Mouse (Mus musculus) liver (tissue): ENCODE results near the gene Dync2li1.
A peak's percentile ranks its signal among the peaks of the same experiment; 100 is the strongest.

ENCODE experiments used
- DNase-seq: peaks from one replicate; pipeline ENCODE4 v3.0.0-alpha.2; 2020; ENCODE audit warnings: mixed read lengths

Dync2li1 gene

DNA sequence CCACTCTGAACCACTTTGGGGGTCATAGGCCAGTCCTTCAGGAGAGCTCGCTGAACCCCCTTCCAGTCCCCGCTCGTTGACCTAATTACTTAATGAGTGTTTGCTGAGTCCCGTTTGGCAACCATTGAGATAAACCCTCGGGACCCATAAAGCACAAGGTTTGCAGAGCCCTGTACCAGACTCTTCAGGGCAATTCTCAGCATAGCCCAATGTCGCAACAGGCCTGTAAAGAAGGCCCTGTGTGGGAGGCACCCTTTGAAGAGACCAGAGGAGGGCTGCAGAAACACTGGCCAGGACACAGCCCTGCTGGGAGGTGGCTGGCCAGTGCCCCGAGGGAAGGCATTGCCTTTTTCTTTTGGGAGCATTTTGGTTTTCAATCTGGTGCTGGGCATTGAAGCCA lies 14.3 kb upstream of the Dync2li1 start:
- DNase-seq = no peak

- no peak for DNase-seq
Measured at GRCm38 (mm10) chr17:84615811-84616210, 10.5 kb upstream of the Dync2li1 start.

- DNase-seq = no peak
Measured at GRCm38 (mm10) chr17:84616526-84617074, 9.7 kb upstream of the Dync2li1 start.

- DNase-seq = no peak
Measured at GRCm38 (mm10) chr17:84617953-84618352, 8.3 kb upstream of the Dync2li1 start.

DNA sequence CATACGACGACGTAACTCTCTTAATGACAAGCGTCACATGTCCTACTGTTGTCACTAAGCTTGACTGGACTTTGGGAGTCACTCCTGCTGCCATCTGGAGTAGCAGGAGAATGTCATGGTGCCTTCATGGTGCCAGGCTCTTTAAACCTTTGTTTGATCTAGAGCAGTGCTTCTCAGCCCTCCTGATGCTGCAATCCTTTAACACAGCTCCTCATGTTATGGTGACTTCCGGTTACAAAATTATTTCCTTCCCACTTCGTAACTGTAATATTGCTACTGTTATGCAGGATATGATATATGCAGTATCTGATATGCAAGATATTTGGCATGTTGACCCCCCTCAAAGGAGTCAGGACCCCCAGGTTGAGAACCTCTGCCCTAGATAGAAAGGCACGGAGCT lies 7.2 kb upstream of the Dync2li1 start:
- DNase-seq = no peak

- DNase-seq = no peak
Measured at GRCm38 (mm10) chr17:84620076-84620475, 6.2 kb upstream of the Dync2li1 start.

GRCm38 (mm10) chr17:84620610-84621009 lies 5.7 kb upstream of the Dync2li1 start:
- DNase-seq = no peak

GRCm38 (mm10) chr17:84621209-84621608 lies 5.1 kb upstream of the Dync2li1 start:
- no peak for DNase-seq

GRCm38 (mm10) chr17:84622028-84622427 lies 4.3 kb upstream of the Dync2li1 start:
- no peak for DNase-seq

DNA sequence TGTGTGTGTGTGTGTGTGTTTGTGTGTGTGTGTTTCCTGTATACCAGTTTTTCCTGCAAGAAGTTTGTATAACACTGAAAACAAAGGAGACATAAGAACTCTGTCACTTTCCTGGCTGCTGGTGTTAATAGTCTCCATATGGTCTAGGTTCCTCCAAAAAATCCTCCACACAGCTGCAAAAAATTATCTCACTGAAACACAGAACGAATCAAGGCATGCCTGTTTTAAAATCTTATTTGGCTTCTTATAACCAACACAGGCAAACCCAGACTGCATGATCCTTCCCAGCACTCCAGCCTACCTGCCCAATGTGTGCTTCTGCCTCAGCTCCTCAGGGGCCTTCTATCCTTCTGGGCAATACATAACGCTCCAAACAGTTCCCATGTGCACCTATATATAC lies 3.4 kb upstream of the Dync2li1 start:
- DNase-seq = no peak

- no peak for DNase-seq
Measured at GRCm38 (mm10) chr17:84626857-84627305, 585 bp downstream of the Dync2li1 start.

GRCm38 (mm10) chr17:84627721-84628120 lies 1.4 kb downstream of the Dync2li1 start:
- DNase-seq = no peak

DNA sequence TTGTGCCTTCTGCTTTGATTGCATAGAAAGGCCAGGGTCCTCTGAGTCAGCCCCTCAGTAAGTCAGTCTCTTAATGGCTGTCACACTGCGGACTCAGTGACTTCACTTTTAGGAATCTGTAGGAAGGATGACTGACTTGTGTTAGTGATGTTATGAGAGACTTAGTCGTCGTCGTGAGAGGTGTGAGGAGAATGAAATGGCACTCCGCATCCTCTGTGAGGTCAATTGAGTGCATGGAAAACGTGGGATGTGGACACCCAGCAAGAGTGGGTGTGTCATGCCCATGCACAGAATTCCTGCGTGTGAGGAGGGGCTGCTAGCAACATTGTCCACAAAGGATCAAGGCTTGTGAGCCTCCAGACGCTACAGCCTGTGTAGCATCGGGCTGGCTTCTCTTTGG lies 2.3 kb downstream of the Dync2li1 start:
- no peak for DNase-seq

DNA sequence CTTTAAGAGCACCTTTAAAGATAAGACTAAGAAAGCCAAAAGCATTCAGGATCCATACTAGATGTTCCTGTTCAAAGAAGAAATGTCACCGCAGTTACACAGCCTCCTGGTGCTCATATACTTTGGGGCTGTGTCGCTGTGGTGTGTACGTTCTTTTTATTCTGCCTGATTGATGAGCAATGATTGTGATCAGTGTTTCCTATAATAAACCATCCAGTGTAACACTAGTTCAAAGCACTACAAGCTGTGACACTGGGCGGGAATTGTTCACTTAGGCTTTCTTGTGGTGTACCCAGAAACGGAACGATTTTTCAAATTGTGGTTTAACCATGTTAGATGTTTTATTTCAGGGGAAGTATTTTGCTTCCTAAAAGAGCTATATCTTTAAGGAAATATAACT lies 5.5 kb downstream of the Dync2li1 start:
- no peak for DNase-seq

GRCm38 (mm10) chr17:84633443-84633842 lies 7.1 kb downstream of the Dync2li1 start:
- DNase-seq = no peak

- no peak for DNase-seq
Measured at GRCm38 (mm10) chr17:84636328-84636727, 10.0 kb downstream of the Dync2li1 start.

- no peak for DNase-seq
Measured at GRCm38 (mm10) chr17:84637971-84638370, 11.7 kb downstream of the Dync2li1 start.

DNA sequence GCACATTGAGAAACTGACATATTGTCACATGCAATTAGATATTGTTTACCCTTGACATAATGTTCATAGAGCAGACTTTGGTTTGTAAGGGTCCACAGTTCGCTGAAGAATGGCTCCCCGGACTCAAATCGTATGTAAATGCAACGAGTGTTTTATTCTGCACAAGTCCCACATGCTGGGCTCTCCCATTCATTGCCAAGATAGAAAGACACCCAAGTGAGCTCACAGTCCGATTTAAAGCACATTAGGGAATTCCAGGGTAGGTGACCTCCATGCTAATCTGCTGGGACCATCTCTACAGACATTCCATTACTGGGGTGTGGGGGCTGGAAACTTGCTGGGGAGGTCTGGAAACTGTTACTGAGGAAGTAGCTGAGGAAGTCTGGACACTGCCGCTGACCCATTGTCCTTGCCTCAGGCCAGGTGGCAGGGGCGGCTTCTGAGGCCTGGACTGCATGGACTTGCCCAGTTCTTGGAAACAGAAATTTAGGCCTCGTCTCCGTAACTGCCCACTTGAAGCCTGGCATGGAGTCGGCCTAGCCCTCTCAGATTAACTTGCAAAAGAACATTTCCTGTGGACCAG lies 13.6 kb downstream of the Dync2li1 start:
- no peak for DNase-seq

GRCm38 (mm10) chr17:84641893-84642292 lies 15.6 kb downstream of the Dync2li1 start:
- peak; percentile 53 for DNase-seq

DNA sequence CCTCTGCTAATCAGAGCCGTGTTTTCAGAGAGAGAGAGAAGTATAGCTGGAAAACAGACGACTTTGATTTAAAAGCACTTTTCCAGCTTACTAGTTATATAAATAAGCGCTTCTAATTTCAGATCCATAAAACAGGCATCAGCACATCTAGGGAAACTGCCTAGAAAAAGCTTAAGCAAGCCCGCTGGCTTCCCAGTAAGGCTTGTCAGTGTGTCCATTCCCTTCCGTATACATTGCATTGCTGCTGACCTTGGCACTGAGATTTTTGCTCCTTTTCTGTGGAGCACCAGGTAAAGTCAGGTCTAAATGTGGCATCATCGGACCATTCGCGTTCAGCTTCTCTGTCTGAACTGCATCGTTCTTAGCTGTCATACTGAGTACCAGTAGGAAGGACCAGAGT lies 16.0 kb downstream of the Dync2li1 start:
- no peak for DNase-seq

DNA sequence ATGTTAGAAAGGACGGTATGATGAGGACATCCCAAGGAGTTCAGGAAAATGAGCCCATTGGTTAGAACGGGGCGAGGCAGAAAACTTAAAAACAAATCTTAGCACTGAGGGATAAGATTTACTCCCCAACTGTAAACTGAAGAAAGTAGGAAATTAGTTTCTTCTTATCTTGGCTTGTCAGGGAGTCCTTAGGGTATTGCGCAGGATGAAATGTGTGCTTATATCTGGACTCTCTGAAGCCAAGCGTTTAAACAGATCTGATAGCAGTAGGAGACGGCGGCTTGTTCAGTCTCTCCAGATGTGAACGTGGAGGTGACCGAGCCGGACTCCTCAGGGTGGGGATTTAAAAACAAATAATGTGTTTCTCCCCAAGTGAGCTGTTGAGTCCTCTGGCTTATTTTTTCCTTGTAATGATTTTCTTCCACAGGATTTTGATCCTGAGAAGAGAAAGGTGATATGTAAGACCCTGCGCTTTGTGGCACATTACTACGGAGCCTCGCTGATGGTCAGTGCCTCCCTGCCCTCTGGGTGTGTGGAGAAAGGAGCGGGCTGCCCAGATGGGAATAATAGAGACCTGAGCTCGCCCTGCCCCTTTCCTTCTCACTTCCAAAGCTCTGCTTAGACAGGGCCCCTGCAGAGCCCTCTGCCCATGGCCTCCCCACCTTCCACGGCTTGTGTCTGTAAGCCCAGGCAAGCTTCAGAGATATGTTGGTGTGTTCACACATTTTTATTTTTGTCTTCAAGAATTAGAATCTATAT lies 18.2 kb downstream of the Dync2li1 start:
- no peak for DNase-seq

- DNase-seq = no peak
Measured at GRCm38 (mm10) chr17:84645119-84645518, 18.8 kb downstream of the Dync2li1 start.

GRCm38 (mm10) chr17:84645894-84646293 lies 19.6 kb downstream of the Dync2li1 start:
- no peak for DNase-seq

- no peak for DNase-seq
Measured at GRCm38 (mm10) chr17:84646477-84646876, 20.2 kb downstream of the Dync2li1 start.
